Mouse (Mus musculus) megakaryocyte, embryonic 14.5 days (primary cell): ENCODE results near the gene Stk10.

Experiments used
- FLI1 ChIP-seq: IDR thresholded peaks from 2 replicates; pipeline ENCODE4 v1.6.1; 2012; ENCODE audit warnings: low read length, inconsistent platforms, mixed read lengths
- GATA1 ChIP-seq: IDR thresholded peaks from 3 replicates; pipeline ENCODE4 v1.6.1; 2012; ENCODE audit warnings: mixed read lengths, low read length, inconsistent platforms, borderline replicate concordance

GRCm38 (mm10) chr11:32632671-32633070 is 99.6 kb downstream of the Stk10 start:
- no peak for TF ChIP-seq GATA1
- no peak for TF ChIP-seq FLI1
